Mouse (Mus musculus) megakaryocyte, adult 5-6 weeks (primary cell): Measurements from ENCODE around the gene Atrn. TPM values are rescaled to one million over a fixed set of nuclear protein-coding genes. Genes with fewer than 3 reads are reported as not detected.

ENCODE experiments used
- ATAC-seq: 2 replicates; pipeline ENCODE4 v1.8.0; 2016; ENCODE audit warnings: mild to moderate bottlenecking, inconsistent platforms; ENCODE audit not compliant: poor library complexity, severe bottlenecking
- total RNA-seq, 2 experiments: library from RNA; stranded (forward) in 1 of 2; stranded (reverse) in 1 of 2; fragments of 153-499, 151-499 nt in 1 of 2; fragments of 221-1000, 200-1000 nt in 1 of 2; gene quantifications; 2 replicates each; pipeline versions ENCODE4 v1.2.3 to v1.2.4; 2015 to 2017

The Atrn gene
- total RNA-seq, 2 experiments from 2014 or later, result 23.1 to 24.8 TPM

- ATAC-seq, result peak; percentile 74
These were observed 131.1 kb downstream of the Atrn start for GRCm38 (mm10) chr2:131037226-131037990.

- ATAC-seq, result no peak
These were observed 131.9 kb downstream of the Atrn start for GRCm38 (mm10) chr2:131038197-131038596.

GRCm38 (mm10) chr2:131038675-131039074 lies 132.4 kb downstream of the Atrn start:
- ATAC-seq, result no peak

GRCm38 (mm10) chr2:131040854-131041825 lies 134.8 kb downstream of the Atrn start:
- ATAC-seq, result no peak

GRCm38 (mm10) chr2:131042988-131043387 lies 136.7 kb downstream of the Atrn start, which contains the start of gene Gfra4:
Gfra4 (minus strand) TSS chr2:131043088.
- no peak for ATAC-seq

- no peak for ATAC-seq
These were observed 138.1 kb downstream of the Atrn start for GRCm38 (mm10) chr2:131044354-131044852.

GRCm38 (mm10) chr2:131044989-131045720 lies 138.9 kb downstream of the Atrn start:
- ATAC-seq, result no peak

- ATAC-seq, result no peak
These were observed 139.7 kb downstream of the Atrn start for GRCm38 (mm10) chr2:131046025-131046424.

GRCm38 (mm10) chr2:131052043-131052442 lies 145.7 kb downstream of the Atrn start:
- 0 out of 2 replicates have a peak, but pooled peaks have one; percentile 15 for ATAC-seq

GRCm38 (mm10) chr2:131052862-131053418 lies 146.6 kb downstream of the Atrn start:
- ATAC-seq, result no peak

GRCm38 (mm10) chr2:131053851-131054645 lies 147.8 kb downstream of the Atrn start:
- ATAC-seq, result no peak

GRCm38 (mm10) chr2:131054646-131055264 lies 148.5 kb downstream of the Atrn start:
- no peak for ATAC-seq

- peak; percentile 74 for ATAC-seq
These were observed 149.3 kb downstream of the Atrn start for GRCm38 (mm10) chr2:131055631-131056030.

GRCm38 (mm10) chr2:131056191-131056590 lies 149.9 kb downstream of the Atrn start:
- ATAC-seq, result peak; percentile 64

- no peak for ATAC-seq
These were observed 152.4 kb downstream of the Atrn start for GRCm38 (mm10) chr2:131058672-131059071.

GRCm38 (mm10) chr2:131059377-131059776 lies 153.1 kb downstream of the Atrn start:
- ATAC-seq, result no peak

- no peak for ATAC-seq
These were observed 153.7 kb downstream of the Atrn start for GRCm38 (mm10) chr2:131059781-131060540.

GRCm38 (mm10) chr2:131060784-131061183 lies 154.5 kb downstream of the Atrn start:
- no peak for ATAC-seq
